Mouse (Mus musculus) hindbrain, embryonic 10.5 days (tissue): ENCODE measurements around the gene BC030870. TPM values are rescaled to one million over a fixed set of nuclear protein-coding genes. Genes with fewer than 3 reads are reported as not detected.
"Not testable (repeated sequence)": the region's sequence is repeated elsewhere in the genome, so short reads cannot be mapped to it uniquely, and the experiment has no call there.

Experiments used
- DNase-seq: peaks from one replicate; pipeline ENCODE4 v3.0.0-alpha.2; 2017; ENCODE audit warnings: low spot score
- H3K27ac ChIP-seq: fragments of 300-500 bp; sonication (generic); 2 replicates; pipeline ENCODE4 v1.5.1; 2016; ENCODE audit warnings: mild to moderate bottlenecking, moderate library complexity
- H3K27me3 ChIP-seq: fragments of 300-500 bp; sonication (generic); 2 replicates; pipeline ENCODE4 v1.6.1; 2016; ENCODE audit warnings: mild to moderate bottlenecking; ENCODE audit not compliant: poor library complexity, insufficient read depth, severe bottlenecking
- H3K36me3 ChIP-seq: fragments of 300-500 bp; sonication (generic); 2 replicates; pipeline ENCODE4 v1.6.1; 2016; ENCODE audit warnings: mild to moderate bottlenecking, moderate library complexity
- H3K4me1 ChIP-seq: fragments of 300-500 bp; sonication (generic); replicated peaks from 2 replicates; pipeline ENCODE4 v1.6.1; 2016; ENCODE audit warnings: mild to moderate bottlenecking
- H3K4me3 ChIP-seq: fragments of 300-500 bp; sonication (generic); 2 replicates; pipeline ENCODE4 v1.5.1; 2016; ENCODE audit warnings: mild to moderate bottlenecking, moderate library complexity
- H3K9me3 ChIP-seq: fragments of 300-500 bp; sonication (generic); 2 replicates; pipeline ENCODE4 v1.6.1; 2016; ENCODE audit warnings: mild to moderate bottlenecking, moderate library complexity
- WGBS: fragments of 180-500 bp; shearing (Covaris S2); methylation state at CpG from one replicate; pipeline ENCODE4 v1.1.7; 2016; 5-methylcytosine and 5-hydroxymethylcytosine counted together
- polyA plus RNA-seq: library from polyadenylated mRNA; unstranded; fragments of >200 nt; fragmentation: Nextera tagmentation; extraction: Ambion mirVana; gene quantifications from 2 replicates; pipeline ENCODE4 v1.2.1, GENCODE M21; 2016

The BC030870 gene
- polyA plus RNA-seq, result not detected in 2 replicates

GRCm38 (mm10) chr8:65129199-65129788, at the start of gene BC030870:
Gene BC030870 (minus strand): TSS chr8:65129563.
- H3K4me3 ChIP-seq, result no peak within 1 kb of the TSS
- WGBS, result 90% methylated on average over 15 of the region's 15 CpGs
- no peak within 1 kb of the TSS for H3K27ac ChIP-seq
- H3K36me3 ChIP-seq, result no peaks in the 10 kb centered on the region
- no peaks in the 10 kb centered on the region for H3K4me1 ChIP-seq
- no peak for DNase-seq
- H3K27me3 ChIP-seq, result no peaks in the 10 kb centered on the region
- H3K9me3 ChIP-seq, result no peaks in the 10 kb centered on the region

- H3K36me3 ChIP-seq, result no peaks in the 10 kb centered on the region
- no peak overlapping the region for H3K27ac ChIP-seq
- no peaks in the 10 kb centered on the region for H3K9me3 ChIP-seq
- peaks cover 2% of the 10 kb centered on the region; the same call in 1 of the 2 replicates for H3K4me1 ChIP-seq
- no peak for DNase-seq
- WGBS, result 74% methylated on average over 3 of the region's 3 CpGs
- H3K4me3 ChIP-seq, result no peak overlapping the region
- no peaks in the 10 kb centered on the region for H3K27me3 ChIP-seq
These were observed 45.5 kb upstream of the BC030870 start for GRCm38 (mm10) chr8:65174746-65175476.

DNA sequence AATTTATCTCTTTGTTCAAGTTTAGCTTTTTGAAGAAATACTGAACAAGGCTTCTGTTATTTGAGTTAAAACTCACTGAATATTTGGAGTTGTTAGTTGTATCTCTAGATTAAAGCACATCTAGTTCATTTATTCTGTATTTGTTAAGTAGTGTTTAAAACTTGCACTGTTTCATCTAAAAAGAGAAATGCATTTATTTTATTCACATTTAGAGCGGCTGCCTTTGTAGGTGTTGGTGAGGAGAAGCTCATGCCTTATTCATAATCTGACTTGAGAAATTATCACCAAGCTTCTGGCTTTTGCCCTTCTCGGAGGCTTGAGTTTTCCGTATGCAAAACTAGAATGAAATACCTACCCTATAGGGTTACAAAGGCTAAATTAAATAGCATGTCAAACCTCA, 39.8 kb upstream of the BC030870 start:
- Histone ChIP-seq H3K27ac (no peak overlapping the region), H3K36me3 (no peaks in the 10 kb centered on the region), H3K9me3 (no peaks in the 10 kb centered on the region), H3K4me3 (no peak overlapping the region), H3K27me3 (no peaks in the 10 kb centered on the region), H3K4me1 (no peaks in the 10 kb centered on the region)
- DNase-seq, result no peak
- 84% methylated on average over 3 of the region's 3 CpGs for WGBS

GRCm38 (mm10) chr8:65160676-65161075, 31.3 kb upstream of the BC030870 start:
- not testable (repeated sequence) for H3K27ac ChIP-seq, H3K4me1 ChIP-seq, H3K4me3 ChIP-seq, H3K9me3 ChIP-seq, DNase-seq, H3K27me3 ChIP-seq, H3K36me3 ChIP-seq
- WGBS, result 82% methylated on average over 1 of the region's 1 CpGs

GRCm38 (mm10) chr8:65159096-65159748, 29.9 kb upstream of the BC030870 start:
- Histone ChIP-seq H3K4me3 (no peak overlapping the region), H3K27ac (no peak overlapping the region), H3K4me1 (no peaks in the 10 kb centered on the region), H3K36me3 (no peaks in the 10 kb centered on the region), H3K9me3 (no peaks in the 10 kb centered on the region), H3K27me3 (no peaks in the 10 kb centered on the region)
- WGBS, result 67% methylated on average over 14 of the region's 14 CpGs
- no peak for DNase-seq

- Histone ChIP-seq H3K36me3 (no peaks in the 10 kb centered on the region), H3K4me1 (no peaks in the 10 kb centered on the region), H3K9me3 (no peaks in the 10 kb centered on the region), H3K4me3 (no peak overlapping the region), H3K27ac (no peak overlapping the region), H3K27me3 (no peaks in the 10 kb centered on the region)
- DNase-seq, result no peak
- 93% methylated on average over 4 of the region's 4 CpGs for WGBS
These were observed 28.5 kb upstream of the BC030870 start for GRCm38 (mm10) chr8:65157901-65158300.

- H3K4me1 ChIP-seq, result no peaks in the 10 kb centered on the region
- 73% methylated on average over 3 of the region's 3 CpGs for WGBS
- H3K4me3 ChIP-seq, result no peak overlapping the region
- no peaks in the 10 kb centered on the region for H3K36me3 ChIP-seq
- H3K9me3 ChIP-seq, result no peaks in the 10 kb centered on the region
- H3K27ac ChIP-seq, result no peak overlapping the region
- DNase-seq, result no peak
- H3K27me3 ChIP-seq, result no peaks in the 10 kb centered on the region
These were observed 9.6 kb upstream of the BC030870 start for GRCm38 (mm10) chr8:65138830-65139466.

GRCm38 (mm10) chr8:65126454-65126853, 2.9 kb downstream of the BC030870 start:
- Histone ChIP-seq H3K27me3 (no peaks in the 10 kb centered on the region), H3K4me1 (no peaks in the 10 kb centered on the region), H3K36me3 (no peaks in the 10 kb centered on the region), H3K9me3 (no peaks in the 10 kb centered on the region), H3K27ac (no peak overlapping the region), H3K4me3 (no peak overlapping the region)
- 85% methylated on average over 3 of the region's 3 CpGs for WGBS
- no peak for DNase-seq

DNA sequence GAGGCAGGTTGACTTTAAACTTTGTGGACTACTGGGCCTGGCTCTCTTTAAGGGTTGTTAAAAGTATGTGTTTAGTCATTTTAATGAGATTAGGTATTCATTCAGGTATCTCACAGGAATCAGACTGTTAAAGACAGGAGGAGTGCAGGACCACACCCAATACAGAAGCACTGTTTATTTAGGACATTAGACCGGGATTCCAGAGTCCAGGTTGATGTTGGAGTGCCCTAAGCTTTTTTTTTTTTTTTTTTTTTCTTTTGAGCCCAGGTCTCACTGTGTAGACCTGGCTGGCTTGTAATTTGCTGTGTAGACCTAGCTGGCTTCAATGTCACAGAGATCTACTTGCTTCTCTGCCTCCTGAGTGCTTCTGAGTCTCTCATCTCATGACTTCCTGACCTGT, 3.3 kb downstream of the BC030870 start:
- no peak overlapping the region for H3K4me3 ChIP-seq
- no peaks in the 10 kb centered on the region for H3K4me1 ChIP-seq
- H3K36me3 ChIP-seq, result no peaks in the 10 kb centered on the region
- no peaks in the 10 kb centered on the region for H3K9me3 ChIP-seq
- 59% methylated on average over 1 of the region's 1 CpGs for WGBS
- no peaks in the 10 kb centered on the region for H3K27me3 ChIP-seq
- no peak for DNase-seq
- no peak overlapping the region for H3K27ac ChIP-seq

GRCm38 (mm10) chr8:65112092-65112491, 17.3 kb downstream of the BC030870 start:
- DNase-seq, result no peak
- no peaks in the 10 kb centered on the region for H3K36me3 ChIP-seq
- no peaks in the 10 kb centered on the region for H3K4me1 ChIP-seq
- H3K27me3 ChIP-seq, result no peaks in the 10 kb centered on the region
- H3K27ac ChIP-seq, result no peak overlapping the region
- no peaks in the 10 kb centered on the region for H3K9me3 ChIP-seq
- H3K4me3 ChIP-seq, result no peak overlapping the region
- WGBS, result 83% methylated on average over 6 of the region's 6 CpGs

- Histone ChIP-seq H3K36me3 (no peaks in the 10 kb centered on the region), H3K27ac (no peak overlapping the region), H3K4me1 (no peaks in the 10 kb centered on the region), H3K9me3 (no peaks in the 10 kb centered on the region), H3K27me3 (no peaks in the 10 kb centered on the region), H3K4me3 (no peak overlapping the region)
- 51% methylated on average over 5 of the region's 5 CpGs for WGBS
- peak; percentile 75 for DNase-seq
These were observed 19.1 kb downstream of the BC030870 start for GRCm38 (mm10) chr8:65110285-65110691.

DNA sequence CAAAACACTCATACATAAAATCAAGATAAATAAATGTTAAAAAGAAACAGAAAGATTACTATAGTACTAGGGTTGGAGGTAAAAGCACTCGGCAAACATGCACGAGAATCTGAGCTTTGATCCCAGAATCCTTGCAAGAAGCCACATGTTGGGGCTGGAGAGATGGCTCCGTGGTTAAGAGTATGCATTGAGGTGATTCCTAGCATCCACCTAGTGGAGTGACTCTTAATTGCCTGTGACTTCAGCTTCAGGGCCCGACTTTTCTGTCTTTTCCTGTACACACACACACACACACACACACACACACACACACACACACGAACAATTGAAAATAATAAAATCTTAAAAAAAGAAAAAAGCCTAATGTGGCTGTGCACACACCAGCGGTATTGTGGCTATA, 20.4 kb downstream of the BC030870 start:
- 85% methylated on average over 6 of the region's 6 CpGs for WGBS
- Histone ChIP-seq H3K27ac (no peak overlapping the region), H3K36me3 (no peaks in the 10 kb centered on the region), H3K27me3 (no peaks in the 10 kb centered on the region), H3K9me3 (no peaks in the 10 kb centered on the region), H3K4me1 (no peaks in the 10 kb centered on the region), H3K4me3 (no peak overlapping the region)
- no peak for DNase-seq
